Mouse (Mus musculus) hindbrain, embryonic 13.5 days (tissue): ENCODE data around the gene Epc2. TPM values are rescaled to one million over a fixed set of nuclear protein-coding genes. Genes with fewer than 3 reads are reported as not detected.
"Not testable (repeated sequence)": the region's sequence is repeated elsewhere in the genome, so short reads cannot be mapped to it uniquely, and the experiment has no call there.

Source experiments
- ATAC-seq: fragments of 200-750 bp; cut with Nextera tagmentation; 2 replicates; pipeline ENCODE4 v1.8.0; 2017; ENCODE audit warnings: moderate TSS enrichment; ENCODE audit not compliant: low FRiP score
- H3K27ac ChIP-seq: fragments of 300-500 bp; sonication (generic); 2 replicates; pipeline ENCODE4 v1.5.1; 2015; ENCODE audit warnings: inconsistent platforms, mild to moderate bottlenecking, moderate library complexity
- H3K27me3 ChIP-seq: fragments of 300-500 bp; sonication (generic); 2 replicates; pipeline ENCODE4 v1.6.1; 2015; ENCODE audit warnings: mild to moderate bottlenecking, inconsistent platforms
- H3K36me3 ChIP-seq: fragments of 300-500 bp; sonication (generic); 2 replicates; pipeline ENCODE4 v1.6.1; 2015; ENCODE audit warnings: mild to moderate bottlenecking, inconsistent platforms
- H3K4me1 ChIP-seq: fragments of 300-500 bp; sonication (generic); replicated peaks from 2 replicates; pipeline ENCODE4 v1.6.1; 2015; ENCODE audit warnings: inconsistent platforms
- H3K4me2 ChIP-seq: fragments of 300-500 bp; sonication (generic); 2 replicates; pipeline ENCODE4 v1.6.1; 2015; ENCODE audit warnings: inconsistent platforms, mild to moderate bottlenecking, moderate library complexity
- H3K4me3 ChIP-seq: fragments of 300-500 bp; sonication (generic); 2 replicates; pipeline ENCODE4 v1.5.1; 2015; ENCODE audit warnings: mild to moderate bottlenecking, inconsistent platforms
- H3K9ac ChIP-seq: fragments of 300-500 bp; sonication (generic); 2 replicates; pipeline ENCODE4 v1.6.1; 2015; ENCODE audit warnings: mild to moderate bottlenecking, inconsistent platforms
- H3K9me3 ChIP-seq: fragments of 300-500 bp; sonication (generic); 2 replicates; pipeline ENCODE4 v1.6.1; 2016; ENCODE audit warnings: inconsistent platforms
- WGBS: fragments of 180-500 bp; shearing (Covaris S2); methylation state at CpG from one replicate; pipeline ENCODE4 v1.1.7; 2015; 5-methylcytosine and 5-hydroxymethylcytosine counted together
- polyA plus RNA-seq: library from polyadenylated mRNA; unstranded; fragments of >200 nt; fragmentation: Nextera tagmentation; extraction: Ambion mirVana; gene quantifications from 2 replicates; pipeline ENCODE4 v1.2.1, GENCODE M21; 2015

Gene Epc2
- polyA plus RNA-seq, 1 experiment from 2014 or later, result 12.6 TPM

- H3K4me1 ChIP-seq, result no peaks in the 10 kb centered on the region
- no peaks in the 10 kb centered on the region for H3K27me3 ChIP-seq
- no peak overlapping the region for H3K4me3 ChIP-seq
- 96% methylated on average over 5 of the region's 5 CpGs for WGBS
- H3K27ac ChIP-seq, result no peak overlapping the region
- H3K4me2 ChIP-seq, result no peak overlapping the region
- H3K9ac ChIP-seq, result no peak overlapping the region
- no peak for ATAC-seq
- no peaks in the 10 kb centered on the region for H3K9me3 ChIP-seq
- no peaks in the 10 kb centered on the region for H3K36me3 ChIP-seq
These were observed 32.1 kb downstream of the Epc2 start for GRCm38 (mm10) chr2:49483382-49483781.

- H3K9me3 ChIP-seq, result no peaks in the 10 kb centered on the region
- H3K4me3 ChIP-seq, result no peak overlapping the region
- H3K27me3 ChIP-seq, result no peaks in the 10 kb centered on the region
- no peaks in the 10 kb centered on the region for H3K36me3 ChIP-seq
- no peak overlapping the region for H3K27ac ChIP-seq
- ATAC-seq, result no peak
- H3K4me1 ChIP-seq, result peaks cover 6% of the 10 kb centered on the region; the same call in 1 of the 2 replicates
- 63% methylated on average over 4 of the region's 4 CpGs for WGBS
- H3K9ac ChIP-seq, result no peak overlapping the region
- H3K4me2 ChIP-seq, result no peak overlapping the region
These were observed 50.1 kb downstream of the Epc2 start for GRCm38 (mm10) chr2:49501435-49501834.

- Histone ChIP-seq H3K36me3 (no peaks in the 10 kb centered on the region), H3K4me1 (peaks cover 6% of the 10 kb centered on the region; the same call in 1 of the 2 replicates), H3K27me3 (no peaks in the 10 kb centered on the region), H3K27ac (no peak overlapping the region), H3K9me3 (no peaks in the 10 kb centered on the region), H3K9ac (no peak overlapping the region), H3K4me2 (no peak overlapping the region), H3K4me3 (no peak overlapping the region)
- ATAC-seq, result no peak
- WGBS, result 64% methylated on average over 3 of the region's 3 CpGs
These were observed 52.3 kb downstream of the Epc2 start for GRCm38 (mm10) chr2:49503596-49503995.

GRCm38 (mm10) chr2:49505151-49505550, 53.9 kb downstream of the Epc2 start:
- WGBS, result 100% methylated on average over 1 of the region's 1 CpGs
- ATAC-seq, H3K9ac ChIP-seq, H3K4me1 ChIP-seq, H3K4me2 ChIP-seq, H3K4me3 ChIP-seq, H3K27ac ChIP-seq, H3K27me3 ChIP-seq, H3K9me3 ChIP-seq, H3K36me3 ChIP-seq: not testable (repeated sequence)

- peak overlapping the region; percentile 41 for H3K27ac ChIP-seq
- no peak for ATAC-seq
- H3K4me2 ChIP-seq, result no peak overlapping the region
- 30% methylated on average over 1 of the region's 1 CpGs for WGBS
- H3K27me3 ChIP-seq, result no peaks in the 10 kb centered on the region
- no peaks in the 10 kb centered on the region for H3K9me3 ChIP-seq
- peaks cover 16% of the 10 kb centered on the region for H3K4me1 ChIP-seq
- no peak overlapping the region for H3K4me3 ChIP-seq
- H3K36me3 ChIP-seq, result no peaks in the 10 kb centered on the region
- no peak overlapping the region for H3K9ac ChIP-seq
These were observed 59.5 kb downstream of the Epc2 start for GRCm38 (mm10) chr2:49510832-49511231.

- peaks cover 9% of the 10 kb centered on the region for H3K4me1 ChIP-seq
- no peak for ATAC-seq
These were observed 64.7 kb downstream of the Epc2 start for GRCm38 (mm10) chr2:49516011-49516410.

GRCm38 (mm10) chr2:49520409-49520808, 69.1 kb downstream of the Epc2 start:
- H3K9ac ChIP-seq, result no peak overlapping the region
- ATAC-seq, result no peak
- no peak overlapping the region for H3K4me2 ChIP-seq
- WGBS, result 81% methylated on average over 2 of the region's 2 CpGs
- peaks cover 4% of the 10 kb centered on the region for H3K4me1 ChIP-seq
- no peaks in the 10 kb centered on the region for H3K27me3 ChIP-seq
- H3K4me3 ChIP-seq, result no peak overlapping the region
- H3K27ac ChIP-seq, result no peak overlapping the region
- no peaks in the 10 kb centered on the region for H3K9me3 ChIP-seq
- peaks cover 4% of the 10 kb centered on the region; the same call in 1 of the 2 replicates for H3K36me3 ChIP-seq

More at GRCm38 (mm10) chr2:49516011-49516410, 64.7 kb downstream of the Epc2 start:
- 87% methylated on average over 2 of the region's 2 CpGs for WGBS
- H3K27me3 ChIP-seq, result no peaks in the 10 kb centered on the region
- H3K36me3 ChIP-seq, result no peaks in the 10 kb centered on the region
- H3K27ac ChIP-seq, result no peak overlapping the region
- no peak overlapping the region for H3K4me2 ChIP-seq
- no peaks in the 10 kb centered on the region for H3K9me3 ChIP-seq
- H3K4me3 ChIP-seq, result no peak overlapping the region
- H3K9ac ChIP-seq, result no peak overlapping the region

- Histone ChIP-seq H3K9ac (no peak overlapping the region), H3K27ac (no peak overlapping the region), H3K4me3 (no peak overlapping the region), H3K9me3 (no peaks in the 10 kb centered on the region), H3K27me3 (no peaks in the 10 kb centered on the region), H3K4me2 (no peak overlapping the region), H3K4me1 (peaks cover 4% of the 10 kb centered on the region), H3K36me3 (peaks cover 4% of the 10 kb centered on the region; the same call in 1 of the 2 replicates)
- no peak for ATAC-seq
- WGBS, result 72% methylated on average over 1 of the region's 1 CpGs
These were observed 69.7 kb downstream of the Epc2 start for GRCm38 (mm10) chr2:49520989-49521388.

GRCm38 (mm10) chr2:49521564-49521963, 70.3 kb downstream of the Epc2 start:
- Histone ChIP-seq H3K9ac (no peak overlapping the region), H3K36me3 (peaks cover 4% of the 10 kb centered on the region; the same call in 1 of the 2 replicates), H3K27ac (no peak overlapping the region), H3K4me3 (no peak overlapping the region), H3K27me3 (no peaks in the 10 kb centered on the region), H3K4me1 (peaks cover 4% of the 10 kb centered on the region), H3K4me2 (no peak overlapping the region), H3K9me3 (no peaks in the 10 kb centered on the region)
- 70% methylated on average over 2 of the region's 2 CpGs for WGBS
- ATAC-seq, result peak; percentile 49; the same call in 1 of the 2 replicates

- Histone ChIP-seq H3K27ac (no peak overlapping the region), H3K36me3 (peaks cover 4% of the 10 kb centered on the region; the same call in 1 of the 2 replicates), H3K4me3 (no peak overlapping the region), H3K4me1 (peaks cover 4% of the 10 kb centered on the region), H3K9me3 (no peaks in the 10 kb centered on the region), H3K4me2 (no peak overlapping the region), H3K9ac (no peak overlapping the region), H3K27me3 (no peaks in the 10 kb centered on the region)
- WGBS, result 80% methylated on average over 4 of the region's 4 CpGs
- ATAC-seq, result no peak
These were observed 71.3 kb downstream of the Epc2 start for GRCm38 (mm10) chr2:49522578-49522977.

GRCm38 (mm10) chr2:49537147-49537546, 85.9 kb downstream of the Epc2 start:
- Histone ChIP-seq H3K36me3 (peaks cover 16% of the 10 kb centered on the region), H3K27ac (no peak overlapping the region), H3K27me3 (no peaks in the 10 kb centered on the region), H3K4me2 (no peak overlapping the region), H3K9me3 (no peaks in the 10 kb centered on the region), H3K4me1 (no peaks in the 10 kb centered on the region), H3K4me3 (no peak overlapping the region), H3K9ac (no peak overlapping the region)
- ATAC-seq, result no peak
- 91% methylated on average over 6 of the region's 6 CpGs for WGBS

- no peaks in the 10 kb centered on the region for H3K4me1 ChIP-seq
- H3K27ac ChIP-seq, result no peak overlapping the region
- 63% methylated on average over 2 of the region's 2 CpGs for WGBS
- no peak overlapping the region for H3K4me2 ChIP-seq
- H3K27me3 ChIP-seq, result no peaks in the 10 kb centered on the region
- no peaks in the 10 kb centered on the region for H3K9me3 ChIP-seq
- peaks cover 18% of the 10 kb centered on the region for H3K36me3 ChIP-seq
- no peak overlapping the region for H3K4me3 ChIP-seq
- ATAC-seq, result no peak
- H3K9ac ChIP-seq, result no peak overlapping the region
These were observed 86.8 kb downstream of the Epc2 start for GRCm38 (mm10) chr2:49538056-49538455.

- Histone ChIP-seq H3K36me3 (peaks cover 18% of the 10 kb centered on the region), H3K9me3 (no peaks in the 10 kb centered on the region), H3K27me3 (no peaks in the 10 kb centered on the region), H3K9ac (no peak overlapping the region), H3K4me2 (no peak overlapping the region), H3K4me3 (no peak overlapping the region), H3K27ac (no peak overlapping the region), H3K4me1 (no peaks in the 10 kb centered on the region)
- ATAC-seq, result no peak
- 87% methylated on average over 2 of the region's 2 CpGs for WGBS
These were observed 88.5 kb downstream of the Epc2 start for GRCm38 (mm10) chr2:49539745-49540144.
